Mouse (Mus musculus): ENCODE results near the gene Lig4. TPM values are rescaled to one million over a fixed set of nuclear protein-coding genes. Genes with fewer than 3 reads are reported as not detected.

The Lig4 gene
- polyA plus RNA-seq (2014; fragmentation: Nextera tagmentation; extraction: Ambion mirVana) = 8.0 and 8.7 TPM in 2 replicates

- Histone ChIP-seq H3K4me2 (ENCODE audit: low read depth, severe bottlenecking) (peak within 1 kb of the TSS; percentile 51), H3K9me3 (ENCODE audit: control insufficient read depth, low read length) (no peaks in the 10 kb centered on the region), H3K27ac (replicated peaks; ENCODE audit: low read depth, low read length) (peak within 1 kb of the TSS; percentile 68), H3K36me3 (ENCODE audit: control insufficient read depth, insufficient read depth, low read length) (no peaks in the 10 kb centered on the region), H3K27me3 (ENCODE audit: control insufficient read depth, insufficient read depth, low read length) (no peaks in the 10 kb centered on the region), H3K9ac (ENCODE audit: low read length) (peak within 1 kb of the TSS; percentile 81), H3K4me1 (ENCODE audit: control insufficient read depth, insufficient read depth, low read length) (peaks cover 13% of the 10 kb centered on the region), H3K4me3 (ENCODE audit: low read depth, low read length) (peak within 1 kb of the TSS; percentile 68)
- under 1% methylated on average over 67 of the region's 68 CpGs for WGBS
- DNase-seq (ENCODE audit: low spot score) (peak; percentile 99), ATAC-seq (ENCODE audit: insufficient number of reproducible peaks, low FRiP score, low TSS enrichment, low read depth) (peak; percentile 77)
Measured at GRCm38 (mm10) chr8:9977573-9978314, at the start of gene Lig4, which contains the start of gene Abhd13. Lig4 (minus strand) TSS chr8:9977686. Abhd13 (plus strand) TSS chr8:9977707.

DNA sequence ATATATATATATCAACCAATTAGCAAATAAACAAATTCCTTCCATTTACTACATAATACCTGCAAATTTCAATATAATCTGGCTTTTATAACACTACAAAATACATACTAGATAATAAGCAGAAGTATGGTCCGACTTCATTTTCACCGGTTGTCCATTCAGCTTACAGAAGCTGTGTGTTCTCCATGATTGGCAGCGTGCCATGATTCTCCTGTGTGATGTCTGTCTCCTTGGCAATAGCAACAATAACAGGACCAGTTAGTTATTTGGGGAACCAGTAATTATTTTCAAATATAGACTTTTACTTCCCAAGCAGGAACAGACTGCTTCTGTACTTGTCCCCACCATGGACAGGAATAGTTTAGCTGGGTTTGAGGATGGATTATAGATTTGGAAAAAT is 39.7 kb upstream of the Lig4 start:
- ATAC-seq (ENCODE audit: insufficient number of reproducible peaks, low FRiP score, low TSS enrichment, low read depth) = no peak
- H3K36me3 ChIP-seq (ENCODE audit: control insufficient read depth, insufficient read depth, low read length) = no peaks in the 10 kb centered on the region
- 91% methylated on average over 3 of the region's 3 CpGs for WGBS
- no peak overlapping the region for H3K4me2 ChIP-seq (ENCODE audit: low read depth, severe bottlenecking)
- no peak overlapping the region for H3K27ac ChIP-seq (replicated peaks; ENCODE audit: low read depth, low read length)
- no peak overlapping the region for H3K4me3 ChIP-seq (ENCODE audit: low read depth, low read length)
- no peak overlapping the region for H3K9ac ChIP-seq (ENCODE audit: low read length)
- no peaks in the 10 kb centered on the region for H3K4me1 ChIP-seq (ENCODE audit: control insufficient read depth, insufficient read depth, low read length)
- H3K9me3 ChIP-seq (ENCODE audit: control insufficient read depth, low read length) = no peaks in the 10 kb centered on the region
- no peaks in the 10 kb centered on the region for H3K27me3 ChIP-seq (ENCODE audit: control insufficient read depth, insufficient read depth, low read length)
- no peak for DNase-seq (ENCODE audit: low spot score)

DNA sequence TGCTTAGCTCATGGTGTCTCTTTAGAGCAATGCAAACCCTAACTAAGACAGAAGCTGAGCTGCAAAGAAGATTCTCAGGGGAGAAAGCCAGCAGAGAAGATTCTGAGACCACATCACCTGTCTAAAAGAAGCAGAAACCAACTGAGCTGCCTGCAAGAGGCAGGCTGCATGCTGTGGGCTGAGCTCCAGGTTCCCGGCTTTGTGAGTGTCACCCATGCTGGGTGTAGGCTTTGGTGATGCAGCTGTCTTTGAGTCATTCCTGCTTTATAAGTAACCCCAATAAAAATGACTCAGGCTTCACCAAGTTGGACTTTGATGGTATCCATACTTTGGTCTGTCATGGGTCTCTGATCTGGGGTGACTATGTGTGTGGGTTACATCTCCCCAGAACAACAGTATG is 38.8 kb upstream of the Lig4 start:
- Histone ChIP-seq H3K9ac (ENCODE audit: low read length) (no peak overlapping the region), H3K4me1 (ENCODE audit: control insufficient read depth, insufficient read depth, low read length) (no peaks in the 10 kb centered on the region), H3K27ac (replicated peaks; ENCODE audit: low read depth, low read length) (no peak overlapping the region), H3K4me3 (ENCODE audit: low read depth, low read length) (no peak overlapping the region), H3K27me3 (ENCODE audit: control insufficient read depth, insufficient read depth, low read length) (no peaks in the 10 kb centered on the region), H3K4me2 (ENCODE audit: low read depth, severe bottlenecking) (no peak overlapping the region), H3K36me3 (ENCODE audit: control insufficient read depth, insufficient read depth, low read length) (no peaks in the 10 kb centered on the region), H3K9me3 (ENCODE audit: control insufficient read depth, low read length) (no peaks in the 10 kb centered on the region)
- ATAC-seq (ENCODE audit: insufficient number of reproducible peaks, low FRiP score, low TSS enrichment, low read depth) (no peak), DNase-seq (ENCODE audit: low spot score) (no peak)
- 74% methylated on average over 1 of the region's 1 CpGs for WGBS

- Histone ChIP-seq H3K9ac (ENCODE audit: low read length) (no peak overlapping the region), H3K4me2 (ENCODE audit: low read depth, severe bottlenecking) (peak overlapping the region; percentile 82), H3K27me3 (ENCODE audit: control insufficient read depth, insufficient read depth, low read length) (no peaks in the 10 kb centered on the region), H3K4me3 (ENCODE audit: low read depth, low read length) (peak overlapping the region; percentile 39), H3K4me1 (ENCODE audit: control insufficient read depth, insufficient read depth, low read length) (peaks cover 4% of the 10 kb centered on the region), H3K9me3 (ENCODE audit: control insufficient read depth, low read length) (no peaks in the 10 kb centered on the region), H3K27ac (replicated peaks; ENCODE audit: low read depth, low read length) (no peak overlapping the region), H3K36me3 (ENCODE audit: control insufficient read depth, insufficient read depth, low read length) (no peaks in the 10 kb centered on the region)
- no peak for ATAC-seq (ENCODE audit: insufficient number of reproducible peaks, low FRiP score, low TSS enrichment, low read depth)
- DNase-seq (ENCODE audit: low spot score) = no peak
- WGBS = 45% methylated on average over 6 of the region's 6 CpGs
Measured at GRCm38 (mm10) chr8:10007660-10008028, 30.2 kb upstream of the Lig4 start.

DNA sequence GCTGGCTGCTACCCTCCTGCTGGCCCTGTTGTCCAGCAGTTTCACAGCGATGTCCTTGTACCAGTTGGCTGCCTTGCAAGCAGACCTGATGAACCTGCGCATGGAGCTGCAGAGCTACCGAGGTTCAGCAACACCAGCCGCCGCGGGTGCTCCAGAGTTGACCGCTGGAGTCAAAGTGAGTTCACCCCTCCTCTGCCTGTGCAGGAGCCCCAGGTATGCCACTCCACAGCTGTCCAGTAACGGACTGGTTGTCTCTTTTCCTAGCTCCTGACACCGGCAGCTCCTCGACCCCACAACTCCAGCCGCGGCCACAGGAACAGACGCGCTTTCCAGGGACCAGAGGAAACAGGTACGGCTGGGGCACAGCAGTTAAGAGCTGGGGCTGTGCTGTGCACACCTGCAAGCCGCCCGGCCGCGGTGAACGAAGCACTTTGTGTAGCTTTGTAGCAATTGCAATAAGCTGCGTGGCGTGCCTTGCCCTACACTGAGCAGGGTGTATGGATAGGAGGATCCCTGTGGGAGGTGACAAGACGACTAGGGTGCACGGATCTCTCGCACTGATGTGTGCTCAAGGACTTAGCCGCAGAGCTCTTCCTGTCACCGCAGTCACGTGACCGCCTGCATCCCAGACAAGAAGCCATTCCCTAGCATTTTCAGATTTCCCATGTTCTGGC is 29.6 kb upstream of the Lig4 start:
- Histone ChIP-seq H3K4me2 (ENCODE audit: low read depth, severe bottlenecking) (peak overlapping the region; percentile 82), H3K9ac (ENCODE audit: low read length) (peak overlapping the region; percentile 50), H3K27me3 (ENCODE audit: control insufficient read depth, insufficient read depth, low read length) (no peaks in the 10 kb centered on the region), H3K36me3 (ENCODE audit: control insufficient read depth, insufficient read depth, low read length) (no peaks in the 10 kb centered on the region), H3K27ac (replicated peaks; ENCODE audit: low read depth, low read length) (no peak overlapping the region), H3K4me1 (ENCODE audit: control insufficient read depth, insufficient read depth, low read length) (peaks cover 4% of the 10 kb centered on the region), H3K4me3 (ENCODE audit: low read depth, low read length) (peak overlapping the region; percentile 39), H3K9me3 (ENCODE audit: control insufficient read depth, low read length) (no peaks in the 10 kb centered on the region)
- WGBS = 3% methylated on average over 29 of the region's 29 CpGs
- DNase-seq (ENCODE audit: low spot score) (peak; percentile 54), ATAC-seq (ENCODE audit: insufficient number of reproducible peaks, low FRiP score, low TSS enrichment, low read depth) (no peak)

- no peak for ATAC-seq (ENCODE audit: insufficient number of reproducible peaks, low FRiP score, low TSS enrichment, low read depth)
Measured at GRCm38 (mm10) chr8:10006156-10006985, 28.9 kb upstream of the Lig4 start, which contains the start of gene Tnfsf13b. Tnfsf13b (plus strand) TSS chr8:10006467.

GRCm38 (mm10) chr8:10004115-10004514 is 26.6 kb upstream of the Lig4 start:
- H3K36me3 ChIP-seq (ENCODE audit: control insufficient read depth, insufficient read depth, low read length) = no peaks in the 10 kb centered on the region
- no peak overlapping the region for H3K4me2 ChIP-seq (ENCODE audit: low read depth, severe bottlenecking)
- no peaks in the 10 kb centered on the region for H3K27me3 ChIP-seq (ENCODE audit: control insufficient read depth, insufficient read depth, low read length)
- H3K4me1 ChIP-seq (ENCODE audit: control insufficient read depth, insufficient read depth, low read length) = peaks cover 4% of the 10 kb centered on the region
- H3K27ac ChIP-seq (replicated peaks; ENCODE audit: low read depth, low read length) = no peak overlapping the region
- no peak for DNase-seq (ENCODE audit: low spot score)
- ATAC-seq (ENCODE audit: insufficient number of reproducible peaks, low FRiP score, low TSS enrichment, low read depth) = no peak
- H3K9me3 ChIP-seq (ENCODE audit: control insufficient read depth, low read length) = no peaks in the 10 kb centered on the region
- no peak overlapping the region for H3K4me3 ChIP-seq (ENCODE audit: low read depth, low read length)
- H3K9ac ChIP-seq (ENCODE audit: low read length) = no peak overlapping the region
- WGBS = 82% methylated on average over 7 of the region's 7 CpGs

More at GRCm38 (mm10) chr8:10006156-10006985, 28.9 kb upstream of the Lig4 start, which contains the start of gene Tnfsf13b:
- H3K4me3 ChIP-seq (ENCODE audit: low read depth, low read length) = peak within 1 kb of the TSS; percentile 39
- 63% methylated on average over 16 of the region's 16 CpGs for WGBS
- H3K36me3 ChIP-seq (ENCODE audit: control insufficient read depth, insufficient read depth, low read length) = no peaks in the 10 kb centered on the region
- peak within 1 kb of the TSS; percentile 50 for H3K9ac ChIP-seq (ENCODE audit: low read length)
- H3K4me1 ChIP-seq (ENCODE audit: control insufficient read depth, insufficient read depth, low read length) = peaks cover 4% of the 10 kb centered on the region
- H3K27me3 ChIP-seq (ENCODE audit: control insufficient read depth, insufficient read depth, low read length) = no peaks in the 10 kb centered on the region
- DNase-seq (ENCODE audit: low spot score) = no peak
- no peaks in the 10 kb centered on the region for H3K9me3 ChIP-seq (ENCODE audit: control insufficient read depth, low read length)
- no peak within 1 kb of the TSS for H3K27ac ChIP-seq (replicated peaks; ENCODE audit: low read depth, low read length)
- H3K4me2 ChIP-seq (ENCODE audit: low read depth, severe bottlenecking) = peak within 1 kb of the TSS; percentile 82

DNA sequence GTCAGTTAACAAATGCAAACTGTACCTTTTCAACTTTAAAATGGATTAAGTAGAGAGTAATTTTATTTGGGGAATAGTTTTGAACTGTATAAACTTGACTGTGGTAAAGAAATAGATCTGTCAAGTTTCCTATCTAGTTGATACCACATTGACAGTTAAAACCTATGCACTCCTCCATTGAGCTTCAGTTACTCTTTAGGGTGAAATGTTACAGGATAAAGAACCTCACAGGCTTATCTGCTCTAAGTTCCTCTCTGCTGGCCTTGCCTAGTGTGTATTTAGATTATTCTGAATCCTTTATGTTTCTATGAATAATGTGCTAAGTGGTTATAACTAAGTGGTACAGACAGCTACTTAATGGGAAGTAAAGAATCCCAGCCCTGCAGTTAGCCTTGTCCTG is 2.7 kb upstream of the Lig4 start:
- H3K9me3 ChIP-seq (ENCODE audit: control insufficient read depth, low read length) = no peaks in the 10 kb centered on the region
- H3K4me3 ChIP-seq (ENCODE audit: low read depth, low read length) = no peak overlapping the region
- ATAC-seq (ENCODE audit: insufficient number of reproducible peaks, low FRiP score, low TSS enrichment, low read depth) (no peak), DNase-seq (ENCODE audit: low spot score) (no peak)
- H3K9ac ChIP-seq (ENCODE audit: low read length) = no peak overlapping the region
- no peaks in the 10 kb centered on the region for H3K27me3 ChIP-seq (ENCODE audit: control insufficient read depth, insufficient read depth, low read length)
- H3K4me1 ChIP-seq (ENCODE audit: control insufficient read depth, insufficient read depth, low read length) = peaks cover 13% of the 10 kb centered on the region
- H3K4me2 ChIP-seq (ENCODE audit: low read depth, severe bottlenecking) = no peak overlapping the region
- H3K27ac ChIP-seq (replicated peaks; ENCODE audit: low read depth, low read length) = no peak overlapping the region
- H3K36me3 ChIP-seq (ENCODE audit: control insufficient read depth, insufficient read depth, low read length) = no peaks in the 10 kb centered on the region
